Mouse (Mus musculus): Measurements from ENCODE around the gene Ryr2. TPM values are rescaled to one million over a fixed set of nuclear protein-coding genes. Genes with fewer than 3 reads are reported as not detected.
"Not testable (repeated sequence)": the region's sequence is repeated elsewhere in the genome, so short reads cannot be mapped to it uniquely, and the experiment has no call there.

Ryr2 gene
- total RNA-seq, 2 experiments from 2014 or later: 200 to 212 TPM

GRCm38 (mm10) chr13:11662815-11663214 is 443.9 kb downstream of the Ryr2 start:
- H3K4me3 ChIP-seq: no peak overlapping the region
- H3K27ac ChIP-seq: no peak overlapping the region
- TF ChIP-seq CTCF (IDR thresholded peaks at IDR 0.05): no peak
- DNase-seq (ENCODE audit: extremely low spot score in 1 of 2, low spot score in 2 of 2): no peak
- intact Hi-C loops (cut with DNase I): no loop called here

DNA sequence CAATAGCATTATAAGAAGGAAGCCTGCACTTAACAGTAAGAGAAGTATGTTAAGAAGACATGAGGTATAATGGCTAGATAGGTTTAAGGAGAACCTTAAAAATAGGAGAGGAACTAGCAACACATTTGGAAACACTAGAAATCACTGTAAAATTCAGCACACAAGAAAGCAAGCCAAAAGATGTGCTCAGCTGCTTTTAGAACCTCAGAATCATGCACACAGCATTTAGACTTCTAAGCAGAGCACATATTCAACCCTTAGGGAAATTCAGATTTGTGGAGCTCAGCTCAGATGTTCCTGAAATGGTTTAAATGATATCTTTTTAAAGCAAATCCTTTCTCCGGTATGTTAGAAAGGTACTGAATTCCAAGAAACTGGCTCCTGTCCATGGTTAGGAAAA is 461.9 kb downstream of the Ryr2 start:
- no peak for DNase-seq (ENCODE audit: extremely low spot score in 1 of 2, low spot score in 2 of 2)
- H3K4me3 ChIP-seq: no peak overlapping the region
- no peak for TF ChIP-seq CTCF (IDR thresholded peaks at IDR 0.05)
- intact Hi-C loops (cut with DNase I): no loop called here
- peak overlapping the region; percentile 55 for H3K27ac ChIP-seq

GRCm38 (mm10) chr13:11636383-11636782 is 470.4 kb downstream of the Ryr2 start:
- TF ChIP-seq CTCF (IDR thresholded peaks at IDR 0.05): no peak
- DNase-seq (ENCODE audit: extremely low spot score in 1 of 2, low spot score in 2 of 2): no peak
- intact Hi-C loops (cut with DNase I): no loop called here
- Histone ChIP-seq H3K4me3 (no peak overlapping the region), H3K27ac (no peak overlapping the region)

DNA sequence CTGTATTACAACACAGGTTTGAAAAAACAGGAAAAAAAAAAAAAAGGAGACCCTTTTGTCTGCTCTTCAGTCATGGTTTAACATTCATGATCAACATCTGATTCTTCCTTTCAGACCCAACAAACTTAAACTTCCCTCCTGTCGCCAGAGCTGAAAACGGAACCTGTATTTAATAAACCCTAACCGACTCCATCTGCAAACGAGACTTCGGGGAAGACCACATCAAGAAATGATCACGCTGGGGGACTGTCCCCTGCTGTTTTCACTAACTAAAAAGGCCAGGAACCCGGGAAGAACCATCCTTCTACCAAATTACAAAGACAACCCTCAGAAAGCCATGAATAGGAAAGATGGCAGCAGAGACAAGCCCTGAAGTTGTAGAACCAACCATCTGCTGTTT is 482.2 kb downstream of the Ryr2 start:
- intact Hi-C loops (cut with DNase I): no loop called here
- no peak for DNase-seq (ENCODE audit: extremely low spot score in 1 of 2, low spot score in 2 of 2)
- no peak for TF ChIP-seq CTCF (IDR thresholded peaks at IDR 0.05)
- H3K4me3 ChIP-seq: no peak overlapping the region
- H3K27ac ChIP-seq: no peak overlapping the region

DNA sequence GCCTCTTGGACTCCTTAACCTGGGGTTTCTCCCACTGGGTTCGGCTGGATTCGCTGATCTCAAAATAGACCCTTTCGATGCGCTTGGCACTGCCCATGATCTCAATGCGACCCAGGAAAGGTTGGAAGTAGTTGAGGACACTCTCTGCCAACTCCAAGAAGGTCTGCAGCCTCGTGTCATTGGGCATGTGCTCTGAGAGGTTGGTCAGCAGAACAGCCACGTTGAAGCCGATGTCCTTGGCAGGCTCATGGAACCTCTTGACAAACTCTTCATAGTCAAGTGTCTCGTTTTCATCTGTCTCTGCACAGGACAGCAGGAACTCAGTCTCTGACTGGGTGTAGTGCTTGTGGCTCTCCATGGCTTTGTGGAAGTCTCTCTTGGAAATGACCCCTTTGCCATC is 511.3 kb downstream of the Ryr2 start:
- intact Hi-C loops (cut with DNase I): no loop called here

DNA sequence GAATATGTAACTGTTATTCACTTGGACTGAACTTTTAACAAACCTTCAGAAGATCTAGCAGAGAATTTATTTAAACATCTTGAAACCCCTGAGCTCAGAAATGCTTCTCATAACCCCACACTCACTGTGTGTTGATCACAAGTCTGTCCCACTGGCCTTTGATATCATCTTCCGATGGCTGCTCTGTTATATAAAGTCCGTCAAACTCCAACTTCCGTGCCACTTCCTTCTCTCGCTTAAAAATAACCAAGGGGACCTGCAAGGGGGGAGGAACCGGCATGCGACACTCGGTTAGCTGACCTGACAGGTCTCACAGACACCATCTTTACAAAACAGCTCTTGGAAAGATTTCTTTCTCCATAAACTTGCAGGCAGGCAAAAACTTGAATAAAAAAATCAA is 521.5 kb downstream of the Ryr2 start:
- TF ChIP-seq CTCF (IDR thresholded peaks at IDR 0.05): no peak
- no peak for DNase-seq (ENCODE audit: extremely low spot score in 1 of 2, low spot score in 2 of 2)
- no peak overlapping the region for H3K27ac ChIP-seq
- intact Hi-C loops (cut with DNase I): no loop called here
- no peak overlapping the region for H3K4me3 ChIP-seq

More for the DNA sequence above, 511.3 kb downstream of the Ryr2 start:
- Histone ChIP-seq H3K27ac (no peak overlapping the region), H3K4me3 (no peak overlapping the region)
- no peak for TF ChIP-seq CTCF (IDR thresholded peaks at IDR 0.05)
- no peak for DNase-seq (ENCODE audit: extremely low spot score in 1 of 2, low spot score in 2 of 2)

DNA sequence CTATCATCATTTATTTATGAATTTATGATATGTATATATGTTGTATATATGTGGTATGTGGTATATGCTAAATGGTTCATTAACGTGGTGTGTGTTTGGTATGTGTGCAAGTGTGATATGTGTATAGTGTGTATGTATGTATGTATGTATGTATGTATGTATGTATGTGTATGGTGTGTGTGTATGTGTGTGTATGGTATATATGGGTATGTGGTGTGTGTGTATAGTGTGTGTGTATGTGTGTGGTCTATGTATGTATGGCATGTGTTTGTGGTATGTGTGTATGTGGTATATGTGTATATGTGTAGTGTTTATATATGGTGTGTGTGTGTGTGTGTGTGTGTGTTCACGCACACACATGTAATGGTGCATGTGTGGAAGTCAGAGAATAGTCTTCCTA is 534.2 kb downstream of the Ryr2 start:
- Histone ChIP-seq H3K27ac (no peak overlapping the region), H3K4me3 (no peak overlapping the region)
- intact Hi-C loops (cut with DNase I): no loop called here
- TF ChIP-seq CTCF (IDR thresholded peaks at IDR 0.05): no peak
- no peak for DNase-seq (ENCODE audit: extremely low spot score in 1 of 2, low spot score in 2 of 2)

DNA sequence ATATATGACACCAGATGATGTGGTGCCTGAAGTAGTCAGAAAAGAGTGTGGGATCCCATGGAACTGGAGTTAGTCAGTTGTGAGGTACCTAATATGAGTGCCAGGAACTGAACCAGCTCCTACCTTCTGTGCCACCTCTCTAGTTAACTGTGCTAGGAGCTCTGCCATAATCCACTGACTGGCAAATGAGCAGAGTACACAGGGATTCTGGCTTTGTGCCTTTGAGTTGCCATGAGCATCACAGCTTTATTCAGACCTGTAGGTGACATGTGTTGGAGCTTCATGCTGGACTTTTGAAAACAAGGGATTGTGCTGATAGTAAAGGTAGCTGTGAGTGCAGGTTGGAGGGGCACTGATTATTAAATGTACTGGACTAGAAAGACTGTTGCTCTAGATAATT is 539.4 kb downstream of the Ryr2 start:
- intact Hi-C loops (cut with DNase I): loop anchor here (10.0 kb wide), 1 partner anchor 1203 kb away; the partner anchor contains the start of gene Chrm3
- no peak overlapping the region for H3K27ac ChIP-seq
- H3K4me3 ChIP-seq: no peak overlapping the region
- DNase-seq (ENCODE audit: extremely low spot score in 1 of 2, low spot score in 2 of 2): no peak
- no peak for TF ChIP-seq CTCF (IDR thresholded peaks at IDR 0.05)

DNA sequence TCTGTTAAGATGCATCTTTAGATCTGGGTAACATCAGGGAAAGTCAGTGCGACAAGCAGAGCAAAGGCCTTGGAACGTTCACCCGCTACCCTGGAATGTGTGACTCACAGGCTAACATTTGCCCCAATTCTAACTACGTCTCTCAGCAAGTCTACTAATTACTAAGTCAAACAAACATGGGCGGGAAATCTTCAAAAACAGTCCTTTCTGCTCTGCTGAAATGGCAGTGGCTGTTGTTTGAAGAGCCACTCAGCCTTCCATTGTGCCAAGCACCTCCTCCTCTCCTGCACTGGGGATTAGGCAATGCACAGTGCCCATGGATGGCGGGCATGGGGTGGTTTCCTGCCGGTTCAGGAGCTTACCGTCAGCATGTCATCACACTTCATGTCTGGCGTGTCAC is 540.3 kb downstream of the Ryr2 start:
- DNase-seq (ENCODE audit: extremely low spot score in 1 of 2, low spot score in 2 of 2): no peak
- H3K27ac ChIP-seq: no peak overlapping the region
- intact Hi-C loops (cut with DNase I): loop anchor here (10.0 kb wide), 1 partner anchor 1202 kb away; the partner anchor contains the start of gene Chrm3
- TF ChIP-seq CTCF (IDR thresholded peaks at IDR 0.05): no peak
- H3K4me3 ChIP-seq: no peak overlapping the region

GRCm38 (mm10) chr13:11563224-11564024 is 543.3 kb downstream of the Ryr2 start:
- Histone ChIP-seq H3K27ac (no peak overlapping the region), H3K4me3 (no peak overlapping the region)
- DNase-seq (ENCODE audit: extremely low spot score in 1 of 2, low spot score in 2 of 2): peak; percentile 66 to 72
- intact Hi-C loops (cut with DNase I): loop anchor here (2.0 to 10.0 kb wide), 3 partner anchors 621 to 1681 kb away; partner anchors contain the start of gene Chrm3
- peak; percentile 77 for TF ChIP-seq CTCF (IDR thresholded peaks at IDR 0.05)

- H3K4me3 ChIP-seq: no peak overlapping the region
Measured at GRCm38 (mm10) chr13:11549644-11550043, 557.1 kb downstream of the Ryr2 start.

DNA sequence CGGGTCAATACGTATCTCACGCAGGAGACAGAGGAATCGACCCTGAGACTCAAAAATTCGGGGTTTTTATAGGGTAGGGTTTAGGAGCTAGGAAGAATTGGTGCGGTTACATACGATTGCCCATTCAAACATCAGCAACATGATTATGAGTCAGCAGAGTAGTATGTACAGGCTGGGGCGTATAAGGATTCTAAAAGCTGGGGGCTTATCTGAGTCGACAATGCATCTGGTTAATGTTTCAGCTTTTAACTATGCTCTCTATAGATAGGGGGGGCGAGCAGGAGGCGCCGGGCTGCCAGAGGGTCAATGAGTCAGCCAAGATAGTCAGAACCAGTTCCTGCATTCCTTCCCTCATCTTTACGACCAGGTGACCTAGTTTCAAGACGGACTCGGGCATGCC is 557.6 kb downstream of the Ryr2 start:
- DNase-seq (ENCODE audit: extremely low spot score in 1 of 2, low spot score in 2 of 2); H3K4me3 ChIP-seq; intact Hi-C loops (cut with DNase I); H3K27ac ChIP-seq: not testable (repeated sequence)

More at GRCm38 (mm10) chr13:11549644-11550043, 557.1 kb downstream of the Ryr2 start:
- no peak overlapping the region for H3K27ac ChIP-seq
- intact Hi-C loops (cut with DNase I): no loop called here
- no peak for DNase-seq (ENCODE audit: extremely low spot score in 1 of 2, low spot score in 2 of 2)
- TF ChIP-seq CTCF (IDR thresholded peaks at IDR 0.05): no peak

DNA sequence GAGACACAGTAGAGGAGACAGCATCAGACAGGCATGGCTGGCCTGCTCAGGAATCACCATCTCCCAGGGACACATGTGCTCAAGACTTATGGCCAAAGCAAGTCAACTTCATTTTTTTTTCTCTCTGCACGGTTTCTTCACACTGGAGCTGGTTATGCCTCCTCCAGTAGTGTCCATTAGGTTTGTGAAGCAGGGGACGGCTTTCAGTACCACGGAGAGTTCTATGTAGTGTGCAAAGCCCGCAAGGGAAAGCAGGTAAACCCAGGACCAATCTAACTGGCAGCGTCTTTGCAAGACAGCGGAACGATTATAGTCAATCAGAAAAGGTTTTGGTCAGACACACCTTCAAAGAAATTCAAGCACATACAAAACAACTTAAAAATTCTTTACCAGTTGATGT is 560.9 kb downstream of the Ryr2 start:
- intact Hi-C loops (cut with DNase I): no loop called here
- Histone ChIP-seq H3K4me3 (no peak overlapping the region), H3K27ac (no peak overlapping the region)
- no peak for TF ChIP-seq CTCF (IDR thresholded peaks at IDR 0.05)
- no peak for DNase-seq (ENCODE audit: extremely low spot score in 1 of 2, low spot score in 2 of 2)

Measured in left cerebral cortex, adult 2 months (tissue).